Mouse (Mus musculus) G1E (cell line): ENCODE data around the gene Adprm. TPM values are rescaled to one million over a fixed set of nuclear protein-coding genes. Genes with fewer than 3 reads are reported as not detected.

Experiments used
- ATAC-seq: 2 replicates; pipeline ENCODE4 v1.8.0; 2016; ENCODE audit warnings: mild to moderate bottlenecking; ENCODE audit not compliant: insufficient number of reproducible peaks, poor library complexity, low FRiP score, severe bottlenecking; ENCODE audit errors: extremely low read depth
- DNase-seq: peaks from one replicate; pipeline ENCODE4 v3.0.0; 2012; ENCODE audit warnings: low spot score
- H3K27me3 ChIP-seq: 2 replicates; pipeline ENCODE4 v1.6.1; 2012; ENCODE audit warnings: mild to moderate bottlenecking, low read length, inconsistent platforms; ENCODE audit not compliant: insufficient read depth
- H3K36me3 ChIP-seq: replicated peaks from 2 replicates; pipeline ENCODE3; 2012; ENCODE audit warnings: mild to moderate bottlenecking, inconsistent platforms
- H3K4me1 ChIP-seq: 2 replicates; pipeline ENCODE4 v1.6.1; 2012; ENCODE audit warnings: low read depth, low read length, inconsistent platforms, mixed read lengths; ENCODE audit not compliant: insufficient read depth
- H3K4me3 ChIP-seq: 2 replicates; pipeline ENCODE4 v1.5.1; 2012; ENCODE audit warnings: low read depth, mild to moderate bottlenecking, inconsistent platforms, low read length, moderate library complexity, mixed read lengths
- H3K9me3 ChIP-seq: replicated peaks from 2 replicates; pipeline ENCODE4 v1.6.1; 2012; ENCODE audit warnings: inconsistent platforms
- CTCF ChIP-seq: IDR thresholded peaks from 2 replicates; pipeline ENCODE4 v1.5.1; 2012; ENCODE audit warnings: low read depth, low read length, inconsistent platforms, mixed read lengths
- GATA1 ChIP-seq: IDR thresholded peaks from 2 replicates; pipeline ENCODE4 v1.6.1; 2012; ENCODE audit warnings: borderline replicate concordance, low read length, inconsistent platforms, mixed read lengths
- GATA2 ChIP-seq: IDR thresholded peaks from 2 replicates; pipeline ENCODE4 v1.6.1; 2012; ENCODE audit warnings: low read depth, low read length, inconsistent platforms, borderline replicate concordance
- POLR2AphosphoS5 ChIP-seq: IDR thresholded peaks from 2 replicates; pipeline ENCODE4 v1.6.1; 2012; ENCODE audit warnings: low read depth, low read length, inconsistent platforms; ENCODE audit not compliant: insufficient replicate concordance
- TAL1 ChIP-seq: conservative IDR thresholded peaks from 2 replicates; pipeline ENCODE4 v1.6.1; 2012; ENCODE audit warnings: low read depth, low read length, inconsistent platforms, mixed read lengths
- polyA plus RNA-seq: library from polyadenylated mRNA; stranded (reverse); fragments of >175 nt; gene quantifications from 2 replicates; pipeline ENCODE4 v1.2.3, GENCODE M21; 2012
- total RNA-seq, 2 experiments: library from RNA; stranded (forward) in 1 of 2; stranded (reverse) in 1 of 2; fragments of 200-1000 nt in 1 of 2; fragments of >200 nt in 1 of 2; fragmentation: Nextera tagmentation in 1 of 2; gene quantifications; 2 replicates each; pipeline ENCODE4 v1.2.3; 2014 to 2017

The Adprm gene
- total and polyA plus RNA-seq, 3 experiments, result 1.0 to 23.9 (median 13.3) TPM

DNA sequence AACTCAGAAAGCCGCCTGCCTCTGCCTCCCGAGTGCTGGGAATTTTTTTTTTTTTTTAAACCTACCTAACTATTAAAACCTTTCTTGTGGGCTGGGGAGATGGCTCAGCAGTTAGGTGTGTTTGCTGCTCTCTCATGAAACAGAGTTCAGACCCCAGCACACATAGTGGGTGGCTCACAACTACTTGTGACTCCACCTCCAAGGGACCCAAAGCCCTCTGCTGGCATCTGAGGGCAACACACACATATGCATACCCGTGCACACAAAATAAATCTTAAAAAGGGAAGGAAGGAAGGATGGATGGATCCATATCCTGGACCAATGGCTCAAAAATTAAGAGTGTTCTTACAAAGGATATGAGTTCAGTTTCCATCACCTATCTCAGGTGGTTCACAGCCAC, 3.1 kb downstream of the Adprm start:
- no peak for ATAC-seq
- Histone ChIP-seq H3K4me3 (no peak overlapping the region), H3K9me3 (no peaks in the 10 kb centered on the region), H3K27me3 (no peaks in the 10 kb centered on the region), H3K36me3 (peaks cover 57% of the 10 kb centered on the region), H3K4me1 (peaks cover 14% of the 10 kb centered on the region)
- DNase-seq, result no peak
- no peak for TF ChIP-seq CTCF
- TF ChIP-seq GATA2, result no peak
- no peak for TF ChIP-seq POLR2AphosphoS5
- no peak for TF ChIP-seq TAL1
- no peak for TF ChIP-seq GATA1

- Histone ChIP-seq H3K4me3 (no peak overlapping the region), H3K36me3 (peaks cover 55% of the 10 kb centered on the region), H3K4me1 (peaks cover 8% of the 10 kb centered on the region), H3K9me3 (no peaks in the 10 kb centered on the region), H3K27me3 (no peaks in the 10 kb centered on the region)
- TF ChIP-seq CTCF (no peak), POLR2AphosphoS5 (no peak), TAL1 (no peak), GATA2 (no peak), GATA1 (no peak)
- ATAC-seq, result no peak
- no peak for DNase-seq
These were observed 3.9 kb downstream of the Adprm start for GRCm38 (mm10) chr11:67048496-67048895.

- ATAC-seq (no peak), DNase-seq (no peak)
- no peaks in the 10 kb centered on the region for H3K27me3 ChIP-seq
- H3K4me1 ChIP-seq, result peaks cover 12% of the 10 kb centered on the region
- H3K4me3 ChIP-seq, result no peak overlapping the region
- H3K36me3 ChIP-seq, result peaks cover 65% of the 10 kb centered on the region
- TF ChIP-seq POLR2AphosphoS5, result no peak
- TF ChIP-seq CTCF, result no peak
- no peak for TF ChIP-seq TAL1
- TF ChIP-seq GATA1, result no peak
- TF ChIP-seq GATA2, result no peak
- H3K9me3 ChIP-seq, result no peaks in the 10 kb centered on the region
These were observed 5.2 kb downstream of the Adprm start for GRCm38 (mm10) chr11:67047199-67047598.

DNA sequence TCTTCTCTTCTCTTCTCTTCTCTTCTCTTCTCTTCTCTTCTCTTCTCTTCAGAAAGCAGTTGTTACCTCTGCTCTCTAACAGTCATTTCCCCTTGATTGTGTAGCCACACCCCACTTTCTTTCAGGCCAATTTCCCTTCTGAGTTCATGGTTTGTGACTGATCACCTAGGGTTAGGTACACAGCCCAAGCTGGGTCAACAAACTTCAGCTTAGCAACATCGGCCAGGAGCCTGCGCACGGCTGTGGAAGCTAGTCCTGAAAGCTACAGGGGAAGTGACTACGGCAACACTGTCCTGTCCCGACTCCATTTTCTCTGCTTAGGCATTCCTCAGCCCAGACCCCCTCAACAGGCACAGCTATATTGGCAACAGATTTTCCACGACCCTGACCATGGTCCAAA, 7.4 kb downstream of the Adprm start:
- no peak overlapping the region for H3K4me3 ChIP-seq
- DNase-seq (no peak), ATAC-seq (no peak)
- peaks cover 12% of the 10 kb centered on the region for H3K4me1 ChIP-seq
- no peak for TF ChIP-seq GATA1
- no peak for TF ChIP-seq GATA2
- TF ChIP-seq TAL1, result no peak
- no peak for TF ChIP-seq POLR2AphosphoS5
- no peak for TF ChIP-seq CTCF
- H3K36me3 ChIP-seq, result peaks cover 78% of the 10 kb centered on the region
- H3K27me3 ChIP-seq, result no peaks in the 10 kb centered on the region
- H3K9me3 ChIP-seq, result no peaks in the 10 kb centered on the region

DNA sequence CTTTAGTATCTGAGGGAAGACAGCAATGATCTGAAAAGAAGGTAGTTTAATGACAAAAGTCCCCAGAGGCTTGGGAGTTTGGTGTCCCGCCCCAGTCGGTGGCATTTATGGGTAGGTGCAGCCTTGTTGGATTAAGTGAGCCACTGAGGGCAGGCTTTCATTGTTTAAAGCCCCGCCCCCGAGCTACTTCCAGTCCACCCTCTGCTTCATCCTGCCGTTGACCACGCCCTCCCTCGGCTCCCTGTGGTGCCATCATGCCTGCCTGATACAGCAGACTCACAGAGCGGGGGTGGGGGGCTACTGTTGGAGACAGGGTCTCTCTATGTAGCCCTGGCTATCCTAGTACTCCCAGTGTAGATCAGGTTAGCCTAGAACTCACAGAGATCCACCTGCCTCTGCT, 9.4 kb downstream of the Adprm start:
- ATAC-seq, result peak; percentile 15; the same call in 1 of the 2 replicates
- H3K27me3 ChIP-seq, result no peaks in the 10 kb centered on the region
- H3K9me3 ChIP-seq, result no peaks in the 10 kb centered on the region
- DNase-seq, result no peak
- TF ChIP-seq POLR2AphosphoS5, result no peak
- TF ChIP-seq GATA1, result no peak
- H3K4me3 ChIP-seq, result no peak overlapping the region
- peaks cover 83% of the 10 kb centered on the region for H3K36me3 ChIP-seq
- peaks cover 12% of the 10 kb centered on the region for H3K4me1 ChIP-seq

GRCm38 (mm10) chr11:67040483-67040882, 11.9 kb downstream of the Adprm start:
- ATAC-seq, result no peak

More at GRCm38 (mm10) chr11:67040483-67040882, 11.9 kb downstream of the Adprm start:
- Histone ChIP-seq H3K36me3 (peaks cover 79% of the 10 kb centered on the region), H3K27me3 (no peaks in the 10 kb centered on the region), H3K4me1 (peaks cover 10% of the 10 kb centered on the region), H3K4me3 (no peak overlapping the region), H3K9me3 (no peaks in the 10 kb centered on the region)
- DNase-seq, result no peak
- TF ChIP-seq CTCF (no peak), TAL1 (no peak), POLR2AphosphoS5 (no peak), GATA2 (no peak), GATA1 (no peak)
